Mouse (Mus musculus): ENCODE measurements around the gene Pacsin2. TPM values are rescaled to one million over a fixed set of nuclear protein-coding genes. Genes with fewer than 3 reads are reported as not detected.
"Not testable (repeated sequence)": the region's sequence is repeated elsewhere in the genome, so short reads cannot be mapped to it uniquely, and the experiment has no call there.

Gene Pacsin2
- polyA plus RNA-seq, 1 experiment from 2014 or later = 11.0 TPM

GRCm38 (mm10) chr15:83410735-83411134 lies 53.7 kb downstream of the Pacsin2 start:
- WGBS = 81% methylated on average over 4 of the region's 4 CpGs
- ATAC-seq (no peak), DNase-seq (ENCODE audit: low spot score) (no peak)
- H3K4me2 ChIP-seq (ENCODE audit: low read length) = no peak overlapping the region
- no peak overlapping the region for H3K9ac ChIP-seq (ENCODE audit: low read length)
- no peak overlapping the region for H3K4me3 ChIP-seq (ENCODE audit: low read depth, low read length)
- H3K4me1 ChIP-seq (ENCODE audit: control insufficient read depth, insufficient read depth, low read length) = no peaks in the 10 kb centered on the region
- H3K27ac ChIP-seq (ENCODE audit: low read depth, low read length) = no peak overlapping the region
- no peaks in the 10 kb centered on the region for H3K9me3 ChIP-seq (replicated peaks; ENCODE audit: control insufficient read depth, low read length)
- H3K36me3 ChIP-seq (ENCODE audit: control insufficient read depth, insufficient read depth, low read length) = no peaks in the 10 kb centered on the region
- no peaks in the 10 kb centered on the region for H3K27me3 ChIP-seq (replicated peaks; ENCODE audit: control insufficient read depth, insufficient read depth, low read length)

GRCm38 (mm10) chr15:83410270-83410669 lies 54.1 kb downstream of the Pacsin2 start:
- ATAC-seq (no peak), DNase-seq (ENCODE audit: low spot score) (no peak)
- Histone ChIP-seq H3K4me2 (ENCODE audit: low read length) (no peak overlapping the region), H3K9ac (ENCODE audit: low read length) (no peak overlapping the region), H3K36me3 (ENCODE audit: control insufficient read depth, insufficient read depth, low read length) (no peaks in the 10 kb centered on the region), H3K27me3 (replicated peaks; ENCODE audit: control insufficient read depth, insufficient read depth, low read length) (no peaks in the 10 kb centered on the region), H3K27ac (ENCODE audit: low read depth, low read length) (no peak overlapping the region), H3K4me3 (ENCODE audit: low read depth, low read length) (no peak overlapping the region), H3K9me3 (replicated peaks; ENCODE audit: control insufficient read depth, low read length) (no peaks in the 10 kb centered on the region), H3K4me1 (ENCODE audit: control insufficient read depth, insufficient read depth, low read length) (no peaks in the 10 kb centered on the region)
- WGBS = 91% methylated on average over 6 of the region's 6 CpGs

GRCm38 (mm10) chr15:83408692-83409442 lies 55.5 kb downstream of the Pacsin2 start:
- ATAC-seq (no peak), DNase-seq (ENCODE audit: low spot score) (no peak)
- Histone ChIP-seq H3K4me1 (ENCODE audit: control insufficient read depth, insufficient read depth, low read length) (no peaks in the 10 kb centered on the region), H3K36me3 (ENCODE audit: control insufficient read depth, insufficient read depth, low read length) (no peaks in the 10 kb centered on the region), H3K4me2 (ENCODE audit: low read length) (no peak overlapping the region), H3K9ac (ENCODE audit: low read length) (no peak overlapping the region), H3K27me3 (replicated peaks; ENCODE audit: control insufficient read depth, insufficient read depth, low read length) (no peaks in the 10 kb centered on the region), H3K9me3 (replicated peaks; ENCODE audit: control insufficient read depth, low read length) (no peaks in the 10 kb centered on the region), H3K27ac (ENCODE audit: low read depth, low read length) (no peak overlapping the region), H3K4me3 (ENCODE audit: low read depth, low read length) (no peak overlapping the region)
- WGBS = 56% methylated on average over 8 of the region's 8 CpGs

GRCm38 (mm10) chr15:83408216-83408615 lies 56.2 kb downstream of the Pacsin2 start:
- H3K9ac ChIP-seq (ENCODE audit: low read length) = no peak overlapping the region
- no peaks in the 10 kb centered on the region for H3K27me3 ChIP-seq (replicated peaks; ENCODE audit: control insufficient read depth, insufficient read depth, low read length)
- WGBS = 83% methylated on average over 5 of the region's 5 CpGs
- H3K36me3 ChIP-seq (ENCODE audit: control insufficient read depth, insufficient read depth, low read length) = no peaks in the 10 kb centered on the region
- no peaks in the 10 kb centered on the region for H3K4me1 ChIP-seq (ENCODE audit: control insufficient read depth, insufficient read depth, low read length)
- no peak overlapping the region for H3K4me3 ChIP-seq (ENCODE audit: low read depth, low read length)
- no peak overlapping the region for H3K27ac ChIP-seq (ENCODE audit: low read depth, low read length)
- DNase-seq (ENCODE audit: low spot score) = no peak
- no peak for ATAC-seq
- H3K4me2 ChIP-seq (ENCODE audit: low read length) = no peak overlapping the region
- no peaks in the 10 kb centered on the region for H3K9me3 ChIP-seq (replicated peaks; ENCODE audit: control insufficient read depth, low read length)

GRCm38 (mm10) chr15:83407502-83407901 lies 56.9 kb downstream of the Pacsin2 start:
- Histone ChIP-seq H3K4me2 (ENCODE audit: low read length) (no peak overlapping the region), H3K4me3 (ENCODE audit: low read depth, low read length) (no peak overlapping the region), H3K9ac (ENCODE audit: low read length) (no peak overlapping the region), H3K4me1 (ENCODE audit: control insufficient read depth, insufficient read depth, low read length) (no peaks in the 10 kb centered on the region), H3K27me3 (replicated peaks; ENCODE audit: control insufficient read depth, insufficient read depth, low read length) (no peaks in the 10 kb centered on the region), H3K27ac (ENCODE audit: low read depth, low read length) (no peak overlapping the region), H3K36me3 (ENCODE audit: control insufficient read depth, insufficient read depth, low read length) (no peaks in the 10 kb centered on the region), H3K9me3 (replicated peaks; ENCODE audit: control insufficient read depth, low read length) (no peaks in the 10 kb centered on the region)
- WGBS = 86% methylated on average over 5 of the region's 5 CpGs
- ATAC-seq = no peak
- DNase-seq (ENCODE audit: low spot score) = no peak

- not testable (repeated sequence) for H3K4me2 ChIP-seq (ENCODE audit: low read length); H3K27ac ChIP-seq (ENCODE audit: low read depth, low read length); H3K9ac ChIP-seq (ENCODE audit: low read length); H3K9me3 ChIP-seq (replicated peaks; ENCODE audit: control insufficient read depth, low read length); H3K4me1 ChIP-seq (ENCODE audit: control insufficient read depth, insufficient read depth, low read length); H3K4me3 ChIP-seq (ENCODE audit: low read depth, low read length); H3K27me3 ChIP-seq (replicated peaks; ENCODE audit: control insufficient read depth, insufficient read depth, low read length); DNase-seq (ENCODE audit: low spot score); H3K36me3 ChIP-seq (ENCODE audit: control insufficient read depth, insufficient read depth, low read length)
- 88% methylated on average over 18 of the region's 40 CpGs for WGBS
- peak; percentile 61; the same call in 1 of the 2 replicates for ATAC-seq
Observed at GRCm38 (mm10) chr15:83405866-83406265, 58.5 kb downstream of the Pacsin2 start.

- no peaks in the 10 kb centered on the region for H3K4me1 ChIP-seq (ENCODE audit: control insufficient read depth, insufficient read depth, low read length)
- ATAC-seq (no peak), DNase-seq (ENCODE audit: low spot score) (no peak)
- H3K4me3 ChIP-seq (ENCODE audit: low read depth, low read length) = no peak overlapping the region
- no peak overlapping the region for H3K27ac ChIP-seq (ENCODE audit: low read depth, low read length)
- no peaks in the 10 kb centered on the region for H3K9me3 ChIP-seq (replicated peaks; ENCODE audit: control insufficient read depth, low read length)
- H3K4me2 ChIP-seq (ENCODE audit: low read length) = no peak overlapping the region
- no peaks in the 10 kb centered on the region for H3K27me3 ChIP-seq (replicated peaks; ENCODE audit: control insufficient read depth, insufficient read depth, low read length)
- H3K36me3 ChIP-seq (ENCODE audit: control insufficient read depth, insufficient read depth, low read length) = no peaks in the 10 kb centered on the region
- 86% methylated on average over 3 of the region's 3 CpGs for WGBS
- no peak overlapping the region for H3K9ac ChIP-seq (ENCODE audit: low read length)
Observed at GRCm38 (mm10) chr15:83404008-83404407, 60.4 kb downstream of the Pacsin2 start.

- H3K4me1 ChIP-seq (ENCODE audit: control insufficient read depth, insufficient read depth, low read length) = no peaks in the 10 kb centered on the region
- no peak overlapping the region for H3K4me3 ChIP-seq (ENCODE audit: low read depth, low read length)
- DNase-seq (ENCODE audit: low spot score) (no peak), ATAC-seq (no peak)
- WGBS = 27% methylated on average over 5 of the region's 5 CpGs
- no peak overlapping the region for H3K9ac ChIP-seq (ENCODE audit: low read length)
- H3K36me3 ChIP-seq (ENCODE audit: control insufficient read depth, insufficient read depth, low read length) = no peaks in the 10 kb centered on the region
- no peak overlapping the region for H3K4me2 ChIP-seq (ENCODE audit: low read length)
- no peaks in the 10 kb centered on the region for H3K9me3 ChIP-seq (replicated peaks; ENCODE audit: control insufficient read depth, low read length)
- no peak overlapping the region for H3K27ac ChIP-seq (ENCODE audit: low read depth, low read length)
- H3K27me3 ChIP-seq (replicated peaks; ENCODE audit: control insufficient read depth, insufficient read depth, low read length) = no peaks in the 10 kb centered on the region
Observed at GRCm38 (mm10) chr15:83403016-83403415, 61.4 kb downstream of the Pacsin2 start.

- Histone ChIP-seq H3K4me3 (ENCODE audit: low read depth, low read length) (no peak overlapping the region), H3K4me2 (ENCODE audit: low read length) (no peak overlapping the region), H3K9ac (ENCODE audit: low read length) (no peak overlapping the region), H3K36me3 (ENCODE audit: control insufficient read depth, insufficient read depth, low read length) (no peaks in the 10 kb centered on the region), H3K4me1 (ENCODE audit: control insufficient read depth, insufficient read depth, low read length) (no peaks in the 10 kb centered on the region), H3K9me3 (replicated peaks; ENCODE audit: control insufficient read depth, low read length) (no peaks in the 10 kb centered on the region), H3K27me3 (replicated peaks; ENCODE audit: control insufficient read depth, insufficient read depth, low read length) (no peaks in the 10 kb centered on the region), H3K27ac (ENCODE audit: low read depth, low read length) (no peak overlapping the region)
- 77% methylated on average over 2 of the region's 2 CpGs for WGBS
- DNase-seq (ENCODE audit: low spot score) = no peak
- no peak for ATAC-seq
Observed at GRCm38 (mm10) chr15:83392722-83393121, 71.7 kb downstream of the Pacsin2 start.
